Mouse (Mus musculus) heart, postnatal 0 days (tissue): ENCODE results near the gene 1700029P11Rik.

Source experiments
- CTCF ChIP-seq: IDR thresholded peaks from 2 replicates; pipeline ENCODE4 v1.5.1; 2016; ENCODE audit warnings: antibody characterized with exemption, control low read depth, low read depth
- EP300 ChIP-seq: IDR thresholded peaks from 2 replicates; pipeline ENCODE4 v1.6.1; 2016; ENCODE audit warnings: antibody characterized with exemption, low read depth

DNA sequence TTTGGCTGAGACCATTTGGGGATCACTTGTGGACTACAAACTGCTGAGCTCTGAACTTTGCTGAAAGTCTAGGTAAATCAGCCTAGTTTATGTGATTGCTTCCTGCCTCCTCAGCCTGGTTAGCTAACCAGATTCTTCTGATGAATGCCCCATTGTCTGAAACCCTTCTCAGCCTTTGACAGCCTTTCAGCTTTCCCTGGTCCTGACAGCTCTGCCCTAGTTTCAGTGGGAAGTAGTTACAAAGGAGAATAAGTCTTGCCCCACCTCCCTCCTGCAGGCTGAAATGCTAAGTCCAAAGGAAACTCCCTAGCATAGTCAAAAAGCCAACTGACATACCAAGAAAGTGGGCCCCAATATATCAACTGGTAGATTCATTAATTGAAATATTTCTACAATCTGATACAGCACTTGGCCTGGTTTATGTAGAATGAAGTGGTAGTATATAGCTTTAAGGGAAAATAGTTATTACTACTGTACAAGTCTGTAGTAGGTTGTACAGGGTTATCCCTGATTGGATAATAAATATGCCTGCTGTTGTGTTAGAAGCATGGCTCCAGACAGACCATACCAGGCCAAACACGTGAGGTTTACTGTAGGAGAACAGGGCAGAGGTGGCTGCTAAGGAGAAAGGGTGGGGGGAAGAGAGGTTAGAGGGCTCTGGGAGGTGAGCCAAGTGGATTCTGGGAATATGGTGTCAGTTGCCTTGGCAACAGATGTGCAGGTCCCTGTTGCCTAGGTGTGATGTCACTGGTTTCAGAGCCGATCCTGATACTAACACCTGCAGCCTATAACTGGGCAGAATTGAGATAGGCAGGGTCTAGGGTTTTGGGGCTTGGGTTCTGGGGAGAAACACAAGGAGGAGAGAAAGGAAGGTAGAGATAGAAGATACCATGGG, 5.2 kb downstream of the 1700029P11Rik start:
- TF ChIP-seq CTCF (no peak), EP300 (no peak)
